Mouse (Mus musculus): ENCODE results near the gene Gse1. TPM values are rescaled to one million over a fixed set of nuclear protein-coding genes. Genes with fewer than 3 reads are reported as not detected.

The Gse1 gene
- polyA plus RNA-seq, 1 experiment from 2014 or later: 6.7 TPM

- Histone ChIP-seq H3K9me3 (ENCODE audit: low read length) (no peaks in the 10 kb centered on the region), H3K36me3 (ENCODE audit: insufficient read depth, low read length) (no peaks in the 10 kb centered on the region), H3K27ac (ENCODE audit: low read length) (peak overlapping the region; percentile 35; the same call in 1 of the 2 replicates), H3K4me2 (replicated peaks; ENCODE audit: low read depth, low read length) (no peak overlapping the region), H3K27me3 (ENCODE audit: insufficient read depth, low read length) (peaks cover 7% of the 10 kb centered on the region; the same call in 1 of the 2 replicates), H3K4me1 (ENCODE audit: insufficient read depth, low read length) (peaks cover 55% of the 10 kb centered on the region), H3K9ac (replicated peaks; ENCODE audit: low read length) (peak overlapping the region; percentile 5; the same call in 1 of the 2 replicates), H3K4me3 (ENCODE audit: low read length) (no peak overlapping the region)
- ATAC-seq (ENCODE audit: low FRiP score, low TSS enrichment): no peak; the same call in 1 of the 2 replicates
- 62% methylated on average over 19 of the region's 19 CpGs for WGBS
These were observed 154.4 kb downstream of the Gse1 start for GRCm38 (mm10) chr8:120382436-120383203.

DNA sequence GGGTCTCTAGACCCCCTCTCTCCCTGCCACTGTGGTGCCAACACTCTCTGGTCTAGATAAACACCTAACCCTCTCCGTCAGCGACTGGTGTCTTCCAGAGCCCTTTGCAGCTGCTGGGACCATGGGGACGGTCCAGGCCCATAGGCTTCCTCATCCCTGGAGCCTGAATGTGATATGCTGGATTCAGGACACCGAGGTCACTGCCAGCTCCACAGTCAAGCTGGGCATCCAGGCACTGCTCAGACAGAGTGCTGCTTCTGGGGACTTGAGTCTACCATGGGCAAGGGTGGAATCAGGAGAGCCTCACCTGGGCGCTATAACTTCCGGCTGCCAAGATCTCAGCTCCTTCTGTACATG is 154.9 kb downstream of the Gse1 start:
- H3K4me2 ChIP-seq (replicated peaks; ENCODE audit: low read depth, low read length): no peak overlapping the region
- 60% methylated on average over 6 of the region's 6 CpGs for WGBS
- H3K4me3 ChIP-seq (ENCODE audit: low read length): no peak overlapping the region
- peaks cover 55% of the 10 kb centered on the region for H3K4me1 ChIP-seq (ENCODE audit: insufficient read depth, low read length)
- H3K27me3 ChIP-seq (ENCODE audit: insufficient read depth, low read length): peaks cover 7% of the 10 kb centered on the region; the same call in 1 of the 2 replicates
- no peaks in the 10 kb centered on the region for H3K36me3 ChIP-seq (ENCODE audit: insufficient read depth, low read length)
- peak overlapping the region; percentile 24 for H3K9ac ChIP-seq (replicated peaks; ENCODE audit: low read length)
- H3K27ac ChIP-seq (ENCODE audit: low read length): peak overlapping the region; percentile 35; the same call in 1 of the 2 replicates
- no peak for ATAC-seq (ENCODE audit: low FRiP score, low TSS enrichment)
- H3K9me3 ChIP-seq (ENCODE audit: low read length): no peaks in the 10 kb centered on the region

DNA sequence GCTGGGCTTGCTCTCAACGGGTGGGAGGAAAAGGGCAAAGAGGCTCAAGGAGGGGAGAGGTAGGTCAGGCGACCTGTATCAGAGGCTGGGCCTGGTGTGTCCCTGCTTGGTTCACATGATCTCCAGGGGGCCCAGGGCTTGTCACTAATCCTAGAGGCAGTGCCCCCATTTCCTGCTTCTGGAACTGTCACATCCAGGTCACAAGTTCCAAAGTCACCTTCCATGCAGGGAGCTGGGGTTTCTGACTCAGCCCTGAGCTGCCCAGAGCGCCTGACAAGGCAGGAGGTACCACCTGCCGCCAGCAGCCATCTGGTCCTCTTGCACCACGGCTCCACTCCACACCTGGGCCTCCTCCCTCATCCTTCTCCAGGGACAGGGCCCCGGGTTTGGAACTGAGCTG is 155.5 kb downstream of the Gse1 start:
- Histone ChIP-seq H3K27ac (ENCODE audit: low read length) (no peak overlapping the region), H3K4me1 (ENCODE audit: insufficient read depth, low read length) (peaks cover 52% of the 10 kb centered on the region), H3K9ac (replicated peaks; ENCODE audit: low read length) (peak overlapping the region; percentile 24; the same call in 1 of the 2 replicates), H3K4me3 (ENCODE audit: low read length) (no peak overlapping the region), H3K36me3 (ENCODE audit: insufficient read depth, low read length) (no peaks in the 10 kb centered on the region), H3K4me2 (replicated peaks; ENCODE audit: low read depth, low read length) (no peak overlapping the region), H3K27me3 (ENCODE audit: insufficient read depth, low read length) (peaks cover 7% of the 10 kb centered on the region; the same call in 1 of the 2 replicates), H3K9me3 (ENCODE audit: low read length) (no peaks in the 10 kb centered on the region)
- 39% methylated on average over 6 of the region's 6 CpGs for WGBS
- ATAC-seq (ENCODE audit: low FRiP score, low TSS enrichment): no peak

GRCm38 (mm10) chr8:120384745-120385144 is 156.5 kb downstream of the Gse1 start:
- Histone ChIP-seq H3K9ac (replicated peaks; ENCODE audit: low read length) (no peak overlapping the region), H3K4me1 (ENCODE audit: insufficient read depth, low read length) (peaks cover 50% of the 10 kb centered on the region), H3K9me3 (ENCODE audit: low read length) (no peaks in the 10 kb centered on the region), H3K27me3 (ENCODE audit: insufficient read depth, low read length) (peaks cover 5% of the 10 kb centered on the region; the same call in 1 of the 2 replicates), H3K36me3 (ENCODE audit: insufficient read depth, low read length) (no peaks in the 10 kb centered on the region), H3K4me3 (ENCODE audit: low read length) (no peak overlapping the region), H3K4me2 (replicated peaks; ENCODE audit: low read depth, low read length) (no peak overlapping the region), H3K27ac (ENCODE audit: low read length) (no peak overlapping the region)
- no peak for ATAC-seq (ENCODE audit: low FRiP score, low TSS enrichment)

- Histone ChIP-seq H3K4me2 (replicated peaks; ENCODE audit: low read depth, low read length) (no peak overlapping the region), H3K27me3 (ENCODE audit: insufficient read depth, low read length) (peaks cover 9% of the 10 kb centered on the region), H3K9ac (replicated peaks; ENCODE audit: low read length) (no peak overlapping the region), H3K4me3 (ENCODE audit: low read length) (no peak overlapping the region), H3K36me3 (ENCODE audit: insufficient read depth, low read length) (no peaks in the 10 kb centered on the region), H3K27ac (ENCODE audit: low read length) (no peak overlapping the region), H3K4me1 (ENCODE audit: insufficient read depth, low read length) (peaks cover 46% of the 10 kb centered on the region), H3K9me3 (ENCODE audit: low read length) (no peaks in the 10 kb centered on the region)
- 89% methylated on average over 6 of the region's 6 CpGs for WGBS
- no peak for ATAC-seq (ENCODE audit: low FRiP score, low TSS enrichment)
These were observed 160.0 kb downstream of the Gse1 start for GRCm38 (mm10) chr8:120388246-120388645.

DNA sequence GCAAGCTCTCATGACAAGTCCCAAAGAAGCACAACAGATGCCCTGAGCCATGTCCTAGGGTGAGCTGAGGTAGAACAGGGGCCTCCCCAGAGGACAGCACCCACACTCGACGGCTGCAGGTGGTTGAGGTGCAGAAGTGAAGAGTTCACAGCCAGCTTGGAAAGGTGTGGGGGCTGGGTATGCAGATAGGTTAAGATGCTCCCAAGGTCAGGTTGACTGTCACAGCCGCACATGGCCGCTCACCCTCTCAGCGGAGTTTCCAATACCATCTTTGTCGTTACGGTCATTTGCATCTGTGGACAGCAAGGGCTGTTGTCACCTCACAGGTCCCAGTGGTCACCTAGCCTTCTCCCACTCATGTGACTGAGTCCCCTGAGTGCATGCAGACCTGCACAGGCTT is 162.3 kb downstream of the Gse1 start:
- no peaks in the 10 kb centered on the region for H3K36me3 ChIP-seq (ENCODE audit: insufficient read depth, low read length)
- 65% methylated on average over 7 of the region's 7 CpGs for WGBS
- ATAC-seq (ENCODE audit: low FRiP score, low TSS enrichment): no peak
- peaks cover 45% of the 10 kb centered on the region for H3K4me1 ChIP-seq (ENCODE audit: insufficient read depth, low read length)
- H3K9me3 ChIP-seq (ENCODE audit: low read length): no peaks in the 10 kb centered on the region
- H3K27me3 ChIP-seq (ENCODE audit: insufficient read depth, low read length): peaks cover 11% of the 10 kb centered on the region
- H3K4me2 ChIP-seq (replicated peaks; ENCODE audit: low read depth, low read length): no peak overlapping the region
- H3K27ac ChIP-seq (ENCODE audit: low read length): no peak overlapping the region
- H3K4me3 ChIP-seq (ENCODE audit: low read length): no peak overlapping the region
- H3K9ac ChIP-seq (replicated peaks; ENCODE audit: low read length): no peak overlapping the region

DNA sequence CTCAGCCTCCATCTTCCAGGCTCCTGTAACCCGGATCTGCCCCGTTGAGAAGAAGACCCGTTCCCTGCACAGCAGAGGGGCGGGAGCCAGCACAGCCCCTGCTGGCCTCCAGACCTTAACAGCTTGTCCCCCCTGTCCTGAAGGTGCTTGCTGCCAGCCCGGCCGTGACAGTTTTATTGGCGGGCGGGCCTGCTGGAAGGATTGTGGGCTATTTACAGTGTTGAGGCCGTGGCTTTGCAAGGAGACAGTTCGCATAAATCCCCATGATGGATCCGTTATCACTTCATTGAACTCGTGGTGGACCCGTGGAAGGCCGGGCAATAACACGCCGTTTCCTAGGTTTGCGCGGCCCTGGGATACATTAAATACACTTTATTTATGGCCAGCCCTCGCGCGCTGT is 163.6 kb downstream of the Gse1 start:
- H3K4me2 ChIP-seq (replicated peaks; ENCODE audit: low read depth, low read length): no peak overlapping the region

DNA sequence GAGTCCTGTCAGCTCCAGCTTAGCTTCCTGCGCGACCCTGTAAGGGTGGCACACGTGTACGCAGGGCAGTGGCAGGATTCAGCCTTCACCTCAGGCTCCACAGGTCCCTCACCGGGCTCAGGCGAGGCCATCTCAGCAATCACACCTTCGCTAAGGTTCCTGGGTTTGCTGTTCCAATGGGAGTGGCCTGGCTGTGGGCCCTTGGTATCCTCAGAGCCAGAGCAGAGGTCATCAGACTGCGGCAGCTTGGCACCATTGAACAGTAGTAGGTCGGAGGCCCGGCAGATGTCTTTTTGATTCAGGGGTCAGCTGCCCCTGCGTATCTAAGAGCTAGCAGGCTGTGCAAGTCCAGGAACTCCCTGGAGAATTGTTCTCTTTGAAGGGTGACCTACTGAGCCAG is 164.8 kb downstream of the Gse1 start:
- H3K36me3 ChIP-seq (ENCODE audit: insufficient read depth, low read length): no peaks in the 10 kb centered on the region
- WGBS: 58% methylated on average over 11 of the region's 11 CpGs
- H3K27ac ChIP-seq (ENCODE audit: low read length): no peak overlapping the region
- H3K4me2 ChIP-seq (replicated peaks; ENCODE audit: low read depth, low read length): no peak overlapping the region
- no peaks in the 10 kb centered on the region for H3K9me3 ChIP-seq (ENCODE audit: low read length)
- ATAC-seq (ENCODE audit: low FRiP score, low TSS enrichment): no peak
- H3K4me1 ChIP-seq (ENCODE audit: insufficient read depth, low read length): peaks cover 36% of the 10 kb centered on the region
- peaks cover 11% of the 10 kb centered on the region for H3K27me3 ChIP-seq (ENCODE audit: insufficient read depth, low read length)
- H3K9ac ChIP-seq (replicated peaks; ENCODE audit: low read length): no peak overlapping the region
- no peak overlapping the region for H3K4me3 ChIP-seq (ENCODE audit: low read length)

More for the DNA sequence above, 163.6 kb downstream of the Gse1 start:
- H3K4me3 ChIP-seq (ENCODE audit: low read length): no peak overlapping the region
- no peak overlapping the region for H3K9ac ChIP-seq (replicated peaks; ENCODE audit: low read length)
- H3K9me3 ChIP-seq (ENCODE audit: low read length): no peaks in the 10 kb centered on the region
- H3K27ac ChIP-seq (ENCODE audit: low read length): no peak overlapping the region
- ATAC-seq (ENCODE audit: low FRiP score, low TSS enrichment): peak; percentile 35; the same call in 1 of the 2 replicates
- WGBS: 14% methylated on average over 21 of the region's 21 CpGs
- H3K4me1 ChIP-seq (ENCODE audit: insufficient read depth, low read length): peaks cover 40% of the 10 kb centered on the region
- H3K27me3 ChIP-seq (ENCODE audit: insufficient read depth, low read length): peaks cover 11% of the 10 kb centered on the region
- H3K36me3 ChIP-seq (ENCODE audit: insufficient read depth, low read length): no peaks in the 10 kb centered on the region

DNA sequence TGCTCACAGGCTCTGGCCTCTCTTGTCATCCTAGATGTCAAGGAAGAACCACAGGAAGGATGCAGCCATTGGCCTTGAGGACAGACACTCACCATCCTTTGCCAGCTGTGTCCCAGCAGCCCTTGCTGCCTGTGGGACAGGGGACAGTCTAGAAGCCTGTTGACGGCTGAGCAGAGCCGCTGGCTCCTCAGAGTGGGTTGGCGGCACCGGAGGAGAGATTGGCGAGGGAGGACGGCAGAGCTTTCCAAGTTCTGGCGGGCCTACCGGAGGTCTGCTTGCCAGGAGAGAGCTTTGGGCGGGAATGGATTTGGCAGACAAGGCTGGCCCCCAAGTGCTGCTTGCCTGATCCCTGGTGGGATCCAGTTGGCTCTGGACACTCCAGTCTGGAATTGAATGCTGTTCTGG is 165.6 kb downstream of the Gse1 start:
- Histone ChIP-seq H3K4me3 (ENCODE audit: low read length) (no peak overlapping the region), H3K9ac (replicated peaks; ENCODE audit: low read length) (no peak overlapping the region), H3K36me3 (ENCODE audit: insufficient read depth, low read length) (no peaks in the 10 kb centered on the region), H3K4me2 (replicated peaks; ENCODE audit: low read depth, low read length) (no peak overlapping the region), H3K4me1 (ENCODE audit: insufficient read depth, low read length) (peaks cover 34% of the 10 kb centered on the region), H3K27ac (ENCODE audit: low read length) (no peak overlapping the region), H3K27me3 (ENCODE audit: insufficient read depth, low read length) (peaks cover 11% of the 10 kb centered on the region), H3K9me3 (ENCODE audit: low read length) (no peaks in the 10 kb centered on the region)
- WGBS: 74% methylated on average over 9 of the region's 9 CpGs
- ATAC-seq (ENCODE audit: low FRiP score, low TSS enrichment): no peak

GRCm38 (mm10) chr8:120395892-120396291 is 167.6 kb downstream of the Gse1 start:
- no peak overlapping the region for H3K4me3 ChIP-seq (ENCODE audit: low read length)
- H3K9ac ChIP-seq (replicated peaks; ENCODE audit: low read length): no peak overlapping the region
- peaks cover 11% of the 10 kb centered on the region for H3K27me3 ChIP-seq (ENCODE audit: insufficient read depth, low read length)
- no peak for ATAC-seq (ENCODE audit: low FRiP score, low TSS enrichment)
- H3K9me3 ChIP-seq (ENCODE audit: low read length): no peaks in the 10 kb centered on the region
- H3K27ac ChIP-seq (ENCODE audit: low read length): no peak overlapping the region
- H3K36me3 ChIP-seq (ENCODE audit: insufficient read depth, low read length): no peaks in the 10 kb centered on the region
- peaks cover 38% of the 10 kb centered on the region for H3K4me1 ChIP-seq (ENCODE audit: insufficient read depth, low read length)
- no peak overlapping the region for H3K4me2 ChIP-seq (replicated peaks; ENCODE audit: low read depth, low read length)
- 96% methylated on average over 3 of the region's 3 CpGs for WGBS
